Mouse (Mus musculus): ENCODE results near the gene Ascl2. TPM values are rescaled to one million over a fixed set of nuclear protein-coding genes. Genes with fewer than 3 reads are reported as not detected.

Ascl2 gene
- total and polyA plus RNA-seq, 2 experiments: not detected

GRCm38 (mm10) chr7:143004727-143005343 lies 35.8 kb upstream of the Ascl2 start, which contains the start of gene Tspan32:
Gene Tspan32 (plus strand): TSS chr7:143005046.
- H3K27me3 ChIP-seq (ENCODE audit: control insufficient read depth, insufficient read depth, low read length): no peaks in the 10 kb centered on the region
- H3K4me1 ChIP-seq (ENCODE audit: control insufficient read depth, insufficient read depth, low read length): peaks cover 4% of the 10 kb centered on the region; the same call in 1 of the 2 replicates
- no peak within 1 kb of the TSS for H3K27ac ChIP-seq (replicated peaks; ENCODE audit: insufficient read depth, low read depth, low read length)
- no peak within 1 kb of the TSS for H3K9ac ChIP-seq (ENCODE audit: low read depth, low read length)
- H3K79me2 ChIP-seq (ENCODE audit: control insufficient read depth, insufficient read depth, low read length): no peaks in the 10 kb centered on the region
- 83% methylated on average over 4 of the region's 4 CpGs for WGBS
- no peaks in the 10 kb centered on the region for H3K36me3 ChIP-seq (ENCODE audit: control insufficient read depth, insufficient read depth, low read length)
- no peak within 1 kb of the TSS for H3K4me3 ChIP-seq (ENCODE audit: insufficient read depth, low read depth, low read length)
- DNase-seq (ENCODE audit: extremely low read depth, low read depth, low spot score): no peak
- TF ChIP-seq POLR2A (IDR thresholded peaks at IDR 0.05; ENCODE audit: extremely low read depth, insufficient read depth, low read length) (no peak), CTCF (IDR thresholded peaks at IDR 0.05; ENCODE audit: low read depth, low read length) (no peak)

GRCm38 (mm10) chr7:143002679-143003078 lies 33.6 kb upstream of the Ascl2 start:
- H3K36me3 ChIP-seq (ENCODE audit: control insufficient read depth, insufficient read depth, low read length): no peaks in the 10 kb centered on the region
- TF ChIP-seq POLR2A (IDR thresholded peaks at IDR 0.05; ENCODE audit: extremely low read depth, insufficient read depth, low read length) (no peak), CTCF (IDR thresholded peaks at IDR 0.05; ENCODE audit: low read depth, low read length) (peak; percentile 51)
- H3K27me3 ChIP-seq (ENCODE audit: control insufficient read depth, insufficient read depth, low read length): no peaks in the 10 kb centered on the region
- no peaks in the 10 kb centered on the region for H3K4me1 ChIP-seq (ENCODE audit: control insufficient read depth, insufficient read depth, low read length)
- no peaks in the 10 kb centered on the region for H3K79me2 ChIP-seq (ENCODE audit: control insufficient read depth, insufficient read depth, low read length)
- H3K9ac ChIP-seq (ENCODE audit: low read depth, low read length): no peak overlapping the region
- no peak overlapping the region for H3K4me3 ChIP-seq (ENCODE audit: insufficient read depth, low read depth, low read length)
- WGBS: 54% methylated on average over 3 of the region's 3 CpGs
- no peak for DNase-seq (ENCODE audit: extremely low read depth, low read depth, low spot score)
- no peak overlapping the region for H3K27ac ChIP-seq (replicated peaks; ENCODE audit: insufficient read depth, low read depth, low read length)

- WGBS: 79% methylated on average over 3 of the region's 3 CpGs
- no peaks in the 10 kb centered on the region for H3K27me3 ChIP-seq (ENCODE audit: control insufficient read depth, insufficient read depth, low read length)
- no peaks in the 10 kb centered on the region for H3K4me1 ChIP-seq (ENCODE audit: control insufficient read depth, insufficient read depth, low read length)
- DNase-seq (ENCODE audit: extremely low read depth, low read depth, low spot score): no peak
- TF ChIP-seq CTCF (IDR thresholded peaks at IDR 0.05; ENCODE audit: low read depth, low read length) (no peak), POLR2A (IDR thresholded peaks at IDR 0.05; ENCODE audit: extremely low read depth, insufficient read depth, low read length) (no peak)
- no peaks in the 10 kb centered on the region for H3K79me2 ChIP-seq (ENCODE audit: control insufficient read depth, insufficient read depth, low read length)
- no peak overlapping the region for H3K9ac ChIP-seq (ENCODE audit: low read depth, low read length)
- no peak overlapping the region for H3K4me3 ChIP-seq (ENCODE audit: insufficient read depth, low read depth, low read length)
- no peak overlapping the region for H3K27ac ChIP-seq (replicated peaks; ENCODE audit: insufficient read depth, low read depth, low read length)
- H3K36me3 ChIP-seq (ENCODE audit: control insufficient read depth, insufficient read depth, low read length): no peaks in the 10 kb centered on the region
These were observed 28.5 kb upstream of the Ascl2 start for GRCm38 (mm10) chr7:142997403-142998150.

- WGBS: 83% methylated on average over 2 of the region's 2 CpGs
- H3K27ac ChIP-seq (replicated peaks; ENCODE audit: insufficient read depth, low read depth, low read length): no peak overlapping the region
- no peaks in the 10 kb centered on the region for H3K4me1 ChIP-seq (ENCODE audit: control insufficient read depth, insufficient read depth, low read length)
- no peaks in the 10 kb centered on the region for H3K36me3 ChIP-seq (ENCODE audit: control insufficient read depth, insufficient read depth, low read length)
- H3K9ac ChIP-seq (ENCODE audit: low read depth, low read length): no peak overlapping the region
- no peak overlapping the region for H3K4me3 ChIP-seq (ENCODE audit: insufficient read depth, low read depth, low read length)
- TF ChIP-seq POLR2A (IDR thresholded peaks at IDR 0.05; ENCODE audit: extremely low read depth, insufficient read depth, low read length) (no peak), CTCF (IDR thresholded peaks at IDR 0.05; ENCODE audit: low read depth, low read length) (no peak)
- no peaks in the 10 kb centered on the region for H3K79me2 ChIP-seq (ENCODE audit: control insufficient read depth, insufficient read depth, low read length)
- DNase-seq (ENCODE audit: extremely low read depth, low read depth, low spot score): no peak
- H3K27me3 ChIP-seq (ENCODE audit: control insufficient read depth, insufficient read depth, low read length): no peaks in the 10 kb centered on the region
These were observed 27.9 kb upstream of the Ascl2 start for GRCm38 (mm10) chr7:142996998-142997397.

- no peak for DNase-seq (ENCODE audit: extremely low read depth, low read depth, low spot score)
- 80% methylated on average over 3 of the region's 3 CpGs for WGBS
- Histone ChIP-seq H3K4me1 (ENCODE audit: control insufficient read depth, insufficient read depth, low read length) (no peaks in the 10 kb centered on the region), H3K36me3 (ENCODE audit: control insufficient read depth, insufficient read depth, low read length) (no peaks in the 10 kb centered on the region), H3K9ac (ENCODE audit: low read depth, low read length) (no peak overlapping the region), H3K27me3 (ENCODE audit: control insufficient read depth, insufficient read depth, low read length) (no peaks in the 10 kb centered on the region), H3K79me2 (ENCODE audit: control insufficient read depth, insufficient read depth, low read length) (no peaks in the 10 kb centered on the region), H3K4me3 (ENCODE audit: insufficient read depth, low read depth, low read length) (no peak overlapping the region), H3K27ac (replicated peaks; ENCODE audit: insufficient read depth, low read depth, low read length) (no peak overlapping the region)
- TF ChIP-seq CTCF (IDR thresholded peaks at IDR 0.05; ENCODE audit: low read depth, low read length) (no peak), POLR2A (IDR thresholded peaks at IDR 0.05; ENCODE audit: extremely low read depth, insufficient read depth, low read length) (no peak)
These were observed 26.7 kb upstream of the Ascl2 start for GRCm38 (mm10) chr7:142995630-142996338.

All from liver, adult 2 months (tissue).